Mouse (Mus musculus): ENCODE results near the gene Nptxr.

- TF ChIP-seq POLR2A (IDR thresholded peaks at IDR 0.05; ENCODE audit: borderline replicate concordance, extremely low read depth, insufficient read depth, insufficient read length, poor library complexity, severe bottlenecking) (no peak), CTCF (IDR thresholded peaks at IDR 0.05; ENCODE audit: borderline replicate concordance, extremely low read depth, insufficient read depth, insufficient read length) (peak; percentile 80; the same call in 1 of the 2 replicates)
Observed at GRCm38 (mm10) chr15:79808114-79808513, 3.5 kb upstream of the Nptxr start.
